Mouse (Mus musculus) embryonic fibroblast, embryonic 13.5 days (primary cell): ENCODE results near the gene Gm17509.

ENCODE experiments used
- CTCF ChIP-seq: IDR thresholded peaks from 2 replicates; pipeline ENCODE4 v1.5.1; 2011; ENCODE audit warnings: mild to moderate bottlenecking, control low read depth, low read length, moderate library complexity, borderline replicate concordance; ENCODE audit not compliant: insufficient read depth
- POLR2A ChIP-seq: IDR thresholded peaks from 2 replicates; pipeline ENCODE4 v1.6.1; 2011; ENCODE audit warnings: low read depth, mild to moderate bottlenecking, control low read depth, low read length, moderate library complexity

GRCm38 (mm10) chr13:117195569-117196495 is 25.0 kb downstream of the Gm17509 start:
- TF ChIP-seq CTCF (no peak), POLR2A (no peak)
